Mouse (Mus musculus): ENCODE results near the gene Ak7.

Ak7 gene

GRCm38 (mm10) chr12:105705799-105706487 lies at the start of gene Ak7:
TSS of gene Ak7 (plus strand) at chr12:105705976.
- DNase-seq (ENCODE audit: low spot score in 2 of 2), result peak; percentile 90 to 91

- no peak for DNase-seq (ENCODE audit: low spot score in 2 of 2)
These were observed 29.5 kb upstream of the Ak7 start for GRCm38 (mm10) chr12:105676274-105676673.

GRCm38 (mm10) chr12:105678211-105678610 lies 27.6 kb upstream of the Ak7 start:
- no peak for DNase-seq (ENCODE audit: low spot score in 2 of 2)

- no peak for DNase-seq (ENCODE audit: low spot score in 2 of 2)
These were observed 27.0 kb upstream of the Ak7 start for GRCm38 (mm10) chr12:105678762-105679161.

GRCm38 (mm10) chr12:105683933-105684901 lies 21.6 kb upstream of the Ak7 start, which contains the start of gene Gskip:
TSS of gene Gskip (plus strand) at chr12:105684829.
- peak; percentile 44 to 74 for DNase-seq (ENCODE audit: low spot score in 2 of 2)

GRCm38 (mm10) chr12:105685001-105685691 lies 20.6 kb upstream of the Ak7 start, which contains the start of gene Atg2b:
TSS of gene Atg2b (minus strand) at chr12:105685211.
- peak; percentile 94 to 97 for DNase-seq (ENCODE audit: low spot score in 2 of 2)

GRCm38 (mm10) chr12:105686791-105687190 lies 19.0 kb upstream of the Ak7 start:
- DNase-seq (ENCODE audit: low spot score in 2 of 2), result no peak

GRCm38 (mm10) chr12:105687416-105687815 lies 18.4 kb upstream of the Ak7 start:
- DNase-seq (ENCODE audit: low spot score in 2 of 2), result no peak

GRCm38 (mm10) chr12:105688546-105688945 lies 17.2 kb upstream of the Ak7 start:
- DNase-seq (ENCODE audit: low spot score in 2 of 2), result no peak

GRCm38 (mm10) chr12:105689435-105689834 lies 16.3 kb upstream of the Ak7 start:
- no peak for DNase-seq (ENCODE audit: low spot score in 2 of 2)

- no peak for DNase-seq (ENCODE audit: low spot score in 2 of 2)
These were observed 11.8 kb upstream of the Ak7 start for GRCm38 (mm10) chr12:105694021-105694420.

- no peak for DNase-seq (ENCODE audit: low spot score in 2 of 2)
These were observed 9.9 kb upstream of the Ak7 start for GRCm38 (mm10) chr12:105695848-105696247.

GRCm38 (mm10) chr12:105697104-105697780 lies 8.5 kb upstream of the Ak7 start:
- DNase-seq (ENCODE audit: low spot score in 2 of 2), result no peak

GRCm38 (mm10) chr12:105700433-105700832 lies 5.3 kb upstream of the Ak7 start:
- DNase-seq (ENCODE audit: low spot score in 2 of 2), result no peak

- peak; percentile 34 to 73 for DNase-seq (ENCODE audit: low spot score in 2 of 2)
These were observed 12.8 kb downstream of the Ak7 start for GRCm38 (mm10) chr12:105718616-105719015.

- no peak for DNase-seq (ENCODE audit: low spot score in 2 of 2)
These were observed 14.4 kb downstream of the Ak7 start for GRCm38 (mm10) chr12:105720196-105720595.

GRCm38 (mm10) chr12:105721452-105722132 lies 15.8 kb downstream of the Ak7 start:
- no peak for DNase-seq (ENCODE audit: low spot score in 2 of 2)

GRCm38 (mm10) chr12:105722657-105723056 lies 16.9 kb downstream of the Ak7 start:
- DNase-seq (ENCODE audit: low spot score in 2 of 2), result no peak

GRCm38 (mm10) chr12:105724616-105725015 lies 18.8 kb downstream of the Ak7 start:
- DNase-seq (ENCODE audit: low spot score in 2 of 2), result no peak

- DNase-seq (ENCODE audit: low spot score in 2 of 2), result no peak
These were observed 20.0 kb downstream of the Ak7 start for GRCm38 (mm10) chr12:105725736-105726135.

GRCm38 (mm10) chr12:105727268-105727667 lies 21.5 kb downstream of the Ak7 start:
- no peak for DNase-seq (ENCODE audit: low spot score in 2 of 2)

Data from spleen, postnatal 4 days (tissue).